Mouse (Mus musculus) liver, embryonic 11.5 days (tissue): Measurements from ENCODE around the gene Mllt10. TPM values are rescaled to one million over a fixed set of nuclear protein-coding genes. Genes with fewer than 3 reads are reported as not detected.

Source experiments
- ATAC-seq: fragments of 200-750 bp; cut with Nextera tagmentation; replicated peaks from 2 replicates; pipeline ENCODE4 v1.8.0; 2017; ENCODE audit warnings: moderate number of reproducible peaks, mild to moderate bottlenecking, moderate TSS enrichment, moderate library complexity; ENCODE audit not compliant: low FRiP score
- DNase-seq: peaks from one replicate; pipeline ENCODE4 v3.0.0-alpha.2; 2017; ENCODE audit warnings: low spot score
- H3K27ac ChIP-seq: fragments of 300-500 bp; sonication (generic); 2 replicates; pipeline ENCODE4 v1.5.1; 2014; ENCODE audit warnings: mild to moderate bottlenecking, low read depth, low read length, control low read depth
- H3K27me3 ChIP-seq: fragments of 300-500 bp; sonication (generic); replicated peaks from 2 replicates; pipeline ENCODE4 v1.6.1; 2014; ENCODE audit warnings: low read length, mixed read lengths; ENCODE audit not compliant: control insufficient read depth, insufficient read depth
- H3K36me3 ChIP-seq: fragments of 300-500 bp; sonication (generic); 2 replicates; pipeline ENCODE4 v1.6.1; 2014; ENCODE audit warnings: mild to moderate bottlenecking, low read length, moderate library complexity, mixed read lengths; ENCODE audit not compliant: control insufficient read depth, insufficient read depth
- H3K4me1 ChIP-seq: fragments of 300-500 bp; sonication (generic); replicated peaks from 2 replicates; pipeline ENCODE4 v1.6.1; 2014; ENCODE audit warnings: low read length, mixed read lengths; ENCODE audit not compliant: control insufficient read depth, insufficient read depth
- H3K4me2 ChIP-seq: fragments of 300-500 bp; sonication (generic); 2 replicates; pipeline ENCODE4 v1.6.1; 2014; ENCODE audit warnings: mild to moderate bottlenecking, control low read depth, moderate library complexity
- H3K4me3 ChIP-seq: fragments of 300-500 bp; sonication (generic); 2 replicates; pipeline ENCODE4 v1.5.1; 2014; ENCODE audit warnings: low read depth, low read length, control low read depth
- H3K9ac ChIP-seq: fragments of 300-500 bp; sonication (generic); 2 replicates; pipeline ENCODE4 v1.6.1; 2014; ENCODE audit warnings: low read depth, low read length, control low read depth
- H3K9me3 ChIP-seq: fragments of 300-500 bp; sonication (generic); 2 replicates; pipeline ENCODE4 v1.6.1; 2016; ENCODE audit warnings: low read length, inconsistent platforms, mixed read lengths; ENCODE audit not compliant: control insufficient read depth
- WGBS: fragments of 180-500 bp; shearing (Covaris S2); extraction: QIAGEN DNeasy Blood & Tissue Kit; methylation state at CpG from one replicate; pipeline ENCODE4 v1.1.7; 2014; 5-methylcytosine and 5-hydroxymethylcytosine counted together
- polyA plus RNA-seq: library from polyadenylated mRNA; unstranded; fragments of >200 nt; fragmentation: Nextera tagmentation; extraction: Ambion mirVana; gene quantifications from 2 replicates; pipeline ENCODE4 v1.2.1, GENCODE M21; 2014

Gene Mllt10
- polyA plus RNA-seq = 34.0 and 39.9 TPM in 2 replicates

DNA sequence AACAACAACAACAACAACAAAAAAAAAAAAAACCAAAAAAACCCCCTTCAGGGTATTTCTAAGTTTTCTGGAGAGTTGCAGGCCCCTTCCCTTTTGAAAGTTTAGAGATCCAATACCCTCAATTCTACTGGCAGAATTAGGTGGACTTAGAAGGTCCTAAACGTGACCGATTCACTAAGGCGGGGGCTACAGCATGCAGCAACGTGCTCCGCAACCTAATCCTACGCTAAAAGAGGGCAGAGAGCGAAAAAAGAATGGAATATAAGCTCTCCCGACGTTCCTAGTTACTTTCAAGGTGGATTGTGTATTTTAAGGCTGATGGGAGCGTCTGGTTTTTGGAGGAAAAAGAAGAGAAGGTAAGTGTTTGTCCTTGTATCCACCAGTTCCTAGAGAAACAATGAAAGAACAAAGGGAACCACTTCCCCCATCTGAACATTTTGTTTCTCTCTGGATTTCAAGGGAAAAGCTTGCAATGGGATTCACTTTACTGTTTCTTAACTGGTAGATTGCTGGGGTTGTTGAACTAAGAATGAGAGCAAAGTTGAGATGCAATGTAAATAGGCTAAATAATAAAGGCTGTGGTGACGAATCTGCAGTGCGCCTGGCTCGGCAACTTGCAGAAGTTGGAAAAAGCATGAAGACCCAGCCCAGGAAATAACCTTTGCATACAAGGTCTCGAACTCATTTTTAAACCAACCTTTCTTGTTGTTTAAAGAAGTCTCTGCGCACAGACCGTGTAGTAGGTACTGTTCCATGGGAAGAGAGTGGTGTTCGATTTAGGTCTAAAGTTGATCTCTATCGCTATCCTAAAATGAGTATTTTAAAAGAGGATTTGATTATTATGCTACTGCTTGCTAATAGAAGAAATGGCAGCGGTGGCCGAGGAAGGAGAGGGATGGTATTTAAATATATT lies at the start of gene Mllt10:
Gene Mllt10 (plus strand): TSS at position 222 of the 913 bp plus-strand sequence.
- peak within 1 kb of the TSS; percentile 100 for H3K27ac ChIP-seq
- DNase-seq = no peak
- no peak for ATAC-seq
- H3K4me2 ChIP-seq = peak within 1 kb of the TSS; percentile 87
- H3K9ac ChIP-seq = peak within 1 kb of the TSS; percentile 85
- H3K4me1 ChIP-seq = peaks cover 5% of the 10 kb centered on the region; the same call in 1 of the 2 replicates
- H3K9me3 ChIP-seq = no peaks in the 10 kb centered on the region
- no peaks in the 10 kb centered on the region for H3K36me3 ChIP-seq
- peak within 1 kb of the TSS; percentile 60 for H3K4me3 ChIP-seq
- 0 out of 2 replicates have a peak, but pooled peaks cover 3% of the 10 kb centered on the region for H3K27me3 ChIP-seq
- 3% methylated on average over 20 of the region's 20 CpGs for WGBS

DNA sequence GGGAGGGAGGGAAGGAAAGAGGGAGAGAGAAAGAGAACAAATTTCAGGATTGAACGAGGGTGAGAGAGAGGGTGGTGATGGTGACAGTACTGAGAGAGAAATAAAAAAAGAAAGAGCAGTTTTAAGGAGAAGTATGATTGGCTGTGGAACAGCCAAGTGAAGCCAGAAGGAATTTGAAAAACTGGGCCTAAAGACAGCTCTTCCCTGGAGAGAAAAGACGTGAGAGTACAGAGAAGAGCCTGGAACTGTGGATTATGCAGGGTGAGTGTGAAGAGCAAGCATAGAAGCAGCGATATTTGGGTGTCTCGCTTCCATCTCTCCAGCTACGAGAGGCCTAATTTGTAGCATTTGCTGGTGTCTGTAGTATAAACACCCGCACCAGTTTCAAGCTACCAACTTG lies 43.8 kb upstream of the Mllt10 start:
- ATAC-seq (no peak), DNase-seq (no peak)
- no peak overlapping the region for H3K9ac ChIP-seq
- no peak overlapping the region for H3K27ac ChIP-seq
- H3K4me3 ChIP-seq = no peak overlapping the region
- WGBS = 83% methylated on average over 6 of the region's 6 CpGs
- H3K4me1 ChIP-seq = no peaks in the 10 kb centered on the region
- H3K9me3 ChIP-seq = no peaks in the 10 kb centered on the region
- H3K4me2 ChIP-seq = no peak overlapping the region
- H3K27me3 ChIP-seq = no peaks in the 10 kb centered on the region
- H3K36me3 ChIP-seq = no peaks in the 10 kb centered on the region

DNA sequence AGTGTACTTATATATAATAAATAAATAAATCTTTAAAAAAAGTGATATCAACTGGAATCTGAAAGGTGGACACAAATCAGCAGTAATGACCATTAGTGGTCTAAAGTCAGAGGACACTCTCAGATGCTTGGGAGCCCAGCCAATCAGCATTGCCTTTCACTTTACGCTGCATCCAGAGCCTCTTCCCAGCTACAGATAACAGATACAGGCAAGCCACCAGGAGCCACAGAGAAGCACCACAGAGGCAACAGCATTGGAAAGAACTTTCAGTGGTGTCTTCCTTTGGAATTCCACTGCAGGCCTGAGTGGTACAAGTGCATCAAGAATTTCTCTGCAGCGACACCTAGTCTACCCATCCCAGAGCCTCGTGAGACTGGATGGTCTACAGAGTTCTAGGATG lies 42.2 kb upstream of the Mllt10 start:
- H3K27me3 ChIP-seq = no peaks in the 10 kb centered on the region
- 87% methylated on average over 3 of the region's 3 CpGs for WGBS
- H3K36me3 ChIP-seq = no peaks in the 10 kb centered on the region
- no peak overlapping the region for H3K27ac ChIP-seq
- H3K4me2 ChIP-seq = no peak overlapping the region
- ATAC-seq (no peak), DNase-seq (no peak)
- no peaks in the 10 kb centered on the region for H3K4me1 ChIP-seq
- no peak overlapping the region for H3K9ac ChIP-seq
- no peak overlapping the region for H3K4me3 ChIP-seq
- H3K9me3 ChIP-seq = no peaks in the 10 kb centered on the region

DNA sequence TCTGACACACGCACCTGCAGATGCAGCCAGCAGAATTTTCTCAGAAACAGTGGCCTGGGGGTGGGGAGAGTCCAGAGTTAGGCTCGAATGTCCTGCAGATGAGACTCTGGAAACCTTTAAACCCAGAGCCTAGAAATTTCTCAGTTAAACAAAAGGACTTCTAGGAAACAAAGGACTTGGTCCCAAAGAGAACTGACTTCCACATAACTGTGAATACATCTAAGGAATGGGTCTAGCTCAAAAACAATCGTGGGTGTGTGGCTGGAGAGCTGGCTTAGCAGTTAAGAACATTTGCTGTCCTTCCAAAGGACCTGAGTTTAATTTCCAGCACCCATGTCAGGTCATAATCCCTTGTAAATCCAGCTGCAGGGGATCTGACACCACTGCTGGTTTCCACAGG lies 39.5 kb upstream of the Mllt10 start:
- ATAC-seq = no peak
- Histone ChIP-seq H3K9me3 (no peaks in the 10 kb centered on the region), H3K27ac (no peak overlapping the region), H3K4me1 (no peaks in the 10 kb centered on the region), H3K27me3 (no peaks in the 10 kb centered on the region), H3K9ac (no peak overlapping the region), H3K36me3 (no peaks in the 10 kb centered on the region), H3K4me3 (no peak overlapping the region), H3K4me2 (no peak overlapping the region)
- WGBS = 59% methylated on average over 3 of the region's 3 CpGs
- no peak for DNase-seq

DNA sequence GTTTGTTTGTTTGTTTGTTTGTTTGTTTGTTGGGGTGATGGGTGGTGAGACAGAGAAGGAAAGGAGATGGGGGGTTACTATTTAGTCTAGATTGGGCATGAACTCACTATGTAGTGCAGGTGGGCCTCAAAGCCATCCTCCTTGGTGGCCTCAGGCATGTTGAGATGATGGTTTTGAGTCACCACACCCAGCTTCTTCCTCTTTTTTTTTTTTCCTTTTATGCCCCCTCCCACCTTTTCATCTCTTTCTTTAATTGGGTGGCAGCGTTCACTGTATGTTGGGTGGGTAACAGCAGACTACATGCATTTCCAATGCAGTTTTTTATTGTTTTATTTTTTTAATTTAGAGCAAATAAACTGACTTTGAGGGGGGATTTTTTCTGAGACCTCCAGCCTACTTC lies 38.4 kb upstream of the Mllt10 start:
- H3K36me3 ChIP-seq = no peaks in the 10 kb centered on the region
- ATAC-seq = no peak
- WGBS = 81% methylated on average over 1 of the region's 1 CpGs

DNA sequence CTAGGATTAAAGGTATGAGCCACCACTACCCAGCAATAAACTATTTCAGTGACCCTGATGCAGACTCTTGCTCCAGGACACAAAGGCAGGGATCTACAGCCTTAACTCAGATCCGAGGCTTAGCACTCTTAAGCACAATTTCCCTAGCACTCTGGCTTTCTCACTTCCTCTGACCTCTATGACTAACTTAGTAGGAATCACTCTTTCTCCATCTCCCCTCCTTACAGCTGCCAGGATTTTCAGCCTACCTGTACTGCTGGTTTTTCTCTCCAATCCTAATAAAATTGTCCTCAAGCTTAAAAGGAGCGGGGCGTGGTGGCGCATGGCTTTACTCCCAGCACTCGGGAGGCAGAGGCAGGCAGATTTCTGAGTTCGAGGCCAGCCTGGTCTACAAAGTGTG lies 37.7 kb upstream of the Mllt10 start:
- Histone ChIP-seq H3K4me2 (no peak overlapping the region), H3K27me3 (no peaks in the 10 kb centered on the region), H3K27ac (no peak overlapping the region), H3K9me3 (no peaks in the 10 kb centered on the region), H3K4me3 (no peak overlapping the region), H3K9ac (no peak overlapping the region), H3K4me1 (no peaks in the 10 kb centered on the region), H3K36me3 (no peaks in the 10 kb centered on the region)
- WGBS = 90% methylated on average over 6 of the region's 6 CpGs
- no peak for ATAC-seq
- no peak for DNase-seq

More for the DNA sequence above, 38.4 kb upstream of the Mllt10 start:
- H3K27ac ChIP-seq = no peak overlapping the region
- H3K9ac ChIP-seq = no peak overlapping the region
- no peaks in the 10 kb centered on the region for H3K4me1 ChIP-seq
- H3K9me3 ChIP-seq = no peaks in the 10 kb centered on the region
- no peak overlapping the region for H3K4me3 ChIP-seq
- DNase-seq = no peak
- H3K4me2 ChIP-seq = no peak overlapping the region
- H3K27me3 ChIP-seq = no peaks in the 10 kb centered on the region

DNA sequence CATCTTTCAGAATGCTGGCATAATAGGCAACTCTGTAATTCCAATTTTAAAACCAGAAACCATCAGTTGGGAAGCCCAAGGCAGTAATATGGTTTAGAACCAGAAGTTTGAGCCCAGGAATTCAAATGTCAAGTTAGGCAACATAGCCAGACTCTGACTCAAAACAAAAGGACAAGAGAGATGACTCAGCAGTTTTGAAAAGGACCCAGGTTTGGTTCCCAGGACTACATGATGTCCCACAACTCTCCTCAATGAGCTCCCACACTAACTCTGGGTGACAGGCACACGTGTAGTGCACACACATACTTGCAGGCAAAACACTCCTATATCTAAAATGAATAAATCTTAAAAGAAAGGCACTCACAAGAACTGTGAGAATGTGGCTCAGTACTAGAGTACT lies 35.9 kb upstream of the Mllt10 start:
- no peak overlapping the region for H3K9ac ChIP-seq
- H3K9me3 ChIP-seq = no peaks in the 10 kb centered on the region
- H3K4me3 ChIP-seq = no peak overlapping the region
- ATAC-seq = no peak
- H3K36me3 ChIP-seq = no peaks in the 10 kb centered on the region
- no peak for DNase-seq
- H3K4me2 ChIP-seq = no peak overlapping the region
- H3K27ac ChIP-seq = no peak overlapping the region
- H3K27me3 ChIP-seq = no peaks in the 10 kb centered on the region
- H3K4me1 ChIP-seq = no peaks in the 10 kb centered on the region
- 66% methylated on average over 1 of the region's 1 CpGs for WGBS

DNA sequence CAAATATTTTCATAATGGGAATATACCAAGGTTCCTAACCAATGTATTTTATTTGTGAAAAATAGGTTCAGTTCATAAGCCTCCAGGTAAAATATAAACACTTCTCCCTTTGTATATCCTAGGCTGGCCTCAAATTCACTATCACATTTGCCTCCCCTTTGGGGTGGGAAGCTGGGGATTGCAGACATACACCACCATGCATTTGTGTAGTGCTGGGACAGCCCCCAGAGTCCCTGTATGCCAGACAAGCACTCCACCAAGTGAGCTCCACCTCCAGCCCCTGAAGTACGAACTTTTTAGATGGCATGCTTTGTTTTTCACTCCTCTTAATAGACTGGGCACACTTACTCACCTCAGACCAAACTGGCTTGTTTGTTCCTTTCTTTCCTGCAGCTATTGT lies 32.2 kb upstream of the Mllt10 start:
- Histone ChIP-seq H3K4me2 (no peak overlapping the region), H3K4me1 (peaks cover 4% of the 10 kb centered on the region; the same call in 1 of the 2 replicates), H3K27me3 (no peaks in the 10 kb centered on the region), H3K4me3 (no peak overlapping the region), H3K9ac (no peak overlapping the region), H3K9me3 (no peaks in the 10 kb centered on the region), H3K36me3 (no peaks in the 10 kb centered on the region), H3K27ac (no peak overlapping the region)
- no peak for ATAC-seq
- WGBS = 66% methylated on average over 1 of the region's 1 CpGs
- no peak for DNase-seq

DNA sequence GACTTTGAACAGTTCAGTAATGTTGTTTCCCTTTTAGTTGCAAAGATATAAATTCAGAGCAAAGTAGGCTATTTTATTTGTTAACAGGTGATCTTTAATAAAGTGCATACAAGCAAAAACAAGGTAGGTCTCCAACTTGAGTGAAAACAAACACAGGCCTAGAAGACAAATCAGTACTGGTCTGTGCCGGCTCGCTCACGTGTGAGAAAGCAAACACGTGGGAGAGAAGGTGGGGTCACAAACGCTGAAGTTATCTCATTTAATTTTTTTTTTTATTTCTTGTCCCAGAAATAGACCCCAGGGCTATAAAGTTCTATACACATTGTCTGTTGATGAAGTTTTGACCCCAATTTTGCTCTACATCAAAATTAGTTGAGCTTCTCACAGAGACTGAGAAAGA lies 29.9 kb upstream of the Mllt10 start:
- Histone ChIP-seq H3K4me2 (peak overlapping the region; percentile 94), H3K4me1 (peaks cover 4% of the 10 kb centered on the region), H3K36me3 (no peaks in the 10 kb centered on the region), H3K9me3 (no peaks in the 10 kb centered on the region), H3K27me3 (peaks cover 10% of the 10 kb centered on the region), H3K27ac (no peak overlapping the region), H3K9ac (no peak overlapping the region), H3K4me3 (no peak overlapping the region)
- WGBS = 53% methylated on average over 5 of the region's 5 CpGs
- no peak for DNase-seq
- ATAC-seq = no peak
